Mouse (Mus musculus): ENCODE data around the gene Olfr148.

Olfr148 gene

GRCm38 (mm10) chr9:39610355-39610754, at the start of gene Olfr148:
Olfr148 (plus strand) TSS chr9:39610655.
- no peak for DNase-seq (ENCODE audit: low read depth, low spot score)

GRCm38 (mm10) chr9:39575469-39575868, 35.0 kb upstream of the Olfr148 start, which contains the start of gene Olfr959:
Olfr959 (minus strand) TSS chr9:39575569.
- no peak for DNase-seq (ENCODE audit: low read depth, low spot score)

GRCm38 (mm10) chr9:39577050-39577449, 33.4 kb upstream of the Olfr148 start:
- no peak for DNase-seq (ENCODE audit: low read depth, low spot score)

GRCm38 (mm10) chr9:39602536-39603332, 7.7 kb upstream of the Olfr148 start:
- peak; percentile 24 for DNase-seq (ENCODE audit: low read depth, low spot score)

- peak; percentile 46 for DNase-seq (ENCODE audit: low read depth, low spot score)
These were observed 7.1 kb upstream of the Olfr148 start for GRCm38 (mm10) chr9:39603333-39603845.

- peak; percentile 43 for DNase-seq (ENCODE audit: low read depth, low spot score)
These were observed 6.4 kb upstream of the Olfr148 start, which contains the start of gene AW551984 for GRCm38 (mm10) chr9:39603999-39604453. AW551984 (minus strand) TSS chr9:39604403.

- no peak for DNase-seq (ENCODE audit: low read depth, low spot score)
These were observed 2.0 kb upstream of the Olfr148 start for GRCm38 (mm10) chr9:39608497-39608896.

DNA sequence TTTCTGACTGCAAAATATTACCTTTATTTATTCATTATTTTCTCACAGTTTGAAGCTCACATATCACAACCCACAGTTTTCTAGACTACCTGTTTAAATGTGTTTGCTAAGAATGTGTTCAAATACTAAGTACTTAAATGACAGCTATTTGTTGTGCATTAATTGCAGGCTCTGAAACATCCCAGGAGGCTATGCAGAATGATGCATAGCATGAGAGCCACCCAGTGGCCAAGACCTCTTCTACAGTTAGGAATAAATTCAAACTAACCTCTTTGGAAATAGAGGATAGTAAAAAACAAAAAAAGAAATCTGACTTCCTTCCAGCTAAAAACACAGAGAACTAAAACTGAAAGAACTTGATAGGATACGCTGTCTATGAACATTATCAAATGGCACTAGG, 1.5 kb downstream of the Olfr148 start:
- DNase-seq (ENCODE audit: low read depth, low spot score), result no peak

GRCm38 (mm10) chr9:39621073-39621472, 10.6 kb downstream of the Olfr148 start, which contains the start of gene Olfr960:
Olfr960 (plus strand) TSS chr9:39621373.
- DNase-seq (ENCODE audit: low read depth, low spot score), result no peak

DNA sequence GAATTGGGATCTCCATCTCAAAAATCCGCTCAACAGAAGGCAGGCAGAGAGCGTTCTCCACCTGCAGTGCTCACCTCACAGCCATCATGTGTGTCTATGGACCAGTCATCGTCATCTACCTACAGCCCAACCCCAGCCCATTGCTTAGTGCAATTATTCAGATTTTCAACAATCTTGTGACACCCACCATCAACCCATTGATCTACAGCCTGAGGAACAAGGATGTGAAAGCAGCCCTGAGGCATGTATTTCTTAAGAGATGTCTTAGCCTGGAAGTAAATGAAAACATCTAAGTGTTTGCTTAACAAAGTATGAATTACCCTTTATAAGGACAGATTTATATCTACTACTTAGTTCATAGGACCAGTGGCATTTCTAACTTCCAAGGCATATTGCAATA, 13.3 kb downstream of the Olfr148 start:
- no peak for DNase-seq (ENCODE audit: low read depth, low spot score)

DNA sequence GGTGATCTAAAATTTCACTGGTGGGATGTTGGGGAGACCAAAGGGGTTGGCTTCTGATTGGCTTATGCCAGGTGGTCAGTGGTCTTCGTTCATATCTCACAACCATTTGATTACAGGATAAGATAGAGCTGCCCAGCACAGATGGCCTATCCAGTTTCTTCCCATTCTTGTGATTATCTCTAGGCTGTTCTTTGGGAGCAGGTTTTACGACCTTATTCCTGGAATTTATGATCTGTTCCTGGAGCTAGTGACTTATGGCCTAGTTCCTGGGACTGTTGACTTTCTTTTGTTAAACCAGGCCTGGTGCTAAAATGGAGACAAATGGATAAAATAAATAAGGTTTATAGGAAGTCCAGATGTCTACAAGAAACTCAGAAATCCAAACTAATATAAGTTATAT, 14.3 kb downstream of the Olfr148 start:
- DNase-seq (ENCODE audit: low read depth, low spot score), result no peak

DNA sequence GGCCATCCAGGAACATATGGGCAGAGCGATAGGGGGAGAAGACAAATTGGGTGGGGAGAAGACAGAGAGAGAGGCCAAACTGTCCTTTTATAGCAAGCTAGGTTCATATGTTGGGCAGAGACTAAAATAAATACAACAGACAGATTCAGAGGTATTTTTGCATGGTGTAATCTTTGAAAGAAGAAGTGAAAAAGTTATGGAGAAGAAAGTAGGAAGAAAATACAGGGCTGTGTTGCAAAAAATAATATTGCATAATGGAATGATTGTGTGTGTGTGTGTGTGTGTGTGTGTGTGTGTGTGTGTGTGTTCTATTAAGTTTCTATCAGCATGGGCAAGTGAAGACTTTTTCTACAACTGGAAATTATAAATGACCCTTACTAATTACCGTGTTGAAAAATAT, 18.6 kb downstream of the Olfr148 start:
- no peak for DNase-seq (ENCODE audit: low read depth, low spot score)

DNA sequence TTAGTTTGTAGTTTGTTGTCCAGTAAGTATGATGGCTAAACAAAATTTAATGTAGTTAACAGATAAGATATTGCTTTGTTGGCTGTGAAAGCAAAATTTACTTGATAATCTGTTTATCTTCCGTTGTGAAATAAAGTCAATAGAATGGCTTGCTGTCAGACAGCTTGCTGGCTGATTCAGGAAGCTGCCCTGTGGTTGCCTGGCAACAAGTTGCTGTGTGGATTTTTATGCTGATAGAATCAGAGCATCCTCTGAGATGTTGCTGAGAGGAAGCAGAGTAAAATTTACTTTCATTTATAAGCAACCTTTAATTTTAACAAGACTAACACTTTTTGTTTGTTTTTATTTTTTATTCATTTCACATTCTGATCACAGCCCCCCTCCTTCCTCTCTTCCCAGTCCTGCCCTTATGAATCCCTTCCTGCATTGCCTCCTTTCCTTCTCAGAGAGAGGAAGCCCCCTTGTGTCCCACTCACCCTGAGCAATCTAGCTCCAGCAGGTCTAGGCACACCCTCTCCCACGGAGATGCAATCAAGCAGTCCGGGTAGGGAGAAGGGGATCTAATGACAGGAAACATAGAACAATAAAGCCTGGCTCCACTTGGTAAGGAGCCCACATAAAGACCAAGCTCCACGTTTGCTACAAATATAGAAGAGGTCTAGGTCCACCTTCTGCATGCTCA, 23.6 kb downstream of the Olfr148 start:
- DNase-seq (ENCODE audit: low read depth, low spot score), result no peak

DNA sequence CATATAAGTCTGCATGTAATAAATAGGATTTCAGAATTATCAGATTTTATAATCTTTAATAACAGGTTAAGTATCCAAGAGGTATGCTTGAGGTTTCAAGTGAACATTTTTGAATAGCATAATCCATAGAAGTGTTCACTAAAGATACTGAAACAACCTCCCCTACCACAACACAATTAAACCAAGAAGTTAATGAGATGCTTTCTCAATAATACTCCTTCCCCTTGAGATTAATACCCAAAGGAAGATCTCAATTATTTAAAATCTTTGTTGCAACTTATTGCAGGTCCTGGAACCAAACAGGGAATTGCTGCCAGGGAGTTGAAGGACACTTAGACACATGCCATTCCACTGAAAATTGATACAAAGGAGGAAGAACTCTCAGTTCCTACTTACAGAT, 34.3 kb downstream of the Olfr148 start, which contains the start of gene Olfr961:
Gene Olfr961 (plus strand): TSS at position 301 of the 400 bp plus-strand sequence.
- no peak for DNase-seq (ENCODE audit: low read depth, low spot score)

DNA sequence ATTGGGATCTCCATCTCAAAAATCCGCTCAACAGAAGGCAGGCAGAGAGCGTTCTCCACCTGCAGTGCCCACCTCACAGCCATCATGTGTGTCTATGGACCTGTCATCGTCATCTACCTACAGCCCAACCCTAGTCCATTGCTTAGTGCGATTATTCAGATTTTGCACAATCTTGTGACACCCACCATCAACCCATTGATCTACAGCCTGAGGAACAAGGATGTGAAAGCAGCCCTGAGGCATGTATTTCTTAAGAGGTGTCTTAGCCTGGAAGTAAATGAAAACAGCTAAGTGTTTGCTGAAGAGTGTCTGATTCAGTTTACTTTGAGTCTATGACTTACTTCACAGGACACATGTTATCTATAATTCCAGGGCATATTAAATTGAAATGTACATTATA, 36.9 kb downstream of the Olfr148 start:
- no peak for DNase-seq (ENCODE audit: low read depth, low spot score)

DNA sequence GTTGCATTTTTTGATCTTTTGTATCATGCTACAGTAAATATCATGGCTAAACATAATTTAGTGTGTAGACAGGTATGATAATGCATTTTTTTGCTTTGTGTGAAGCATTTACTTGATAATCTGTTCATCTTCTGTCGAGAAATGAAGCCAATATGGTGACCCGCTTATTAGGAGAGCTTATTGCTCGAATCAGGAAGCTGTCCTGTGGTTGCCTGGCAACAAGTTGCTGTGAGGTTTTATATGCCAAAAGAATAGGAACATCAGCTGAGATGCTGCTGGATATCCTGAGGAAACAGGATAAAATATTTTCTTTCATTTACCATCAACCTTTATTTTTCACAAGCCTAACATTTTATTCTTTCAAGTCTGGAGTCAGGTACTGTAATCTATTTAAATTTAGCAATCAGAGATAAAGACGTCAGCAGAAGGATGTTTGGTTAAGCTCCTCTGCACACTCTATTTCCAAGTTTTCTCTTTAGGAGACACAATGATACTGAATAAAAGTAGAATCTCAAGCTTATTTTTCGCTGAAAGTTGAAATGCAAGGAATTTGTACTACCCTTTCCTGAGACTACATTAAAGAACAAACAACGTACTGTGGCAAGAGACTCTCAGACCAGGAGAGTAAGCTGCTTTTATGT, 44.4 kb downstream of the Olfr148 start:
- DNase-seq (ENCODE audit: low read depth, low spot score), result no peak

Measured in forelimb bud, embryonic 11.5 days (tissue).